Mouse (Mus musculus) spleen, adult 18-20 months (tissue): ENCODE data around the gene Coa3.
A peak's percentile ranks its signal among the peaks of the same experiment; 100 is the strongest.
"Not testable (repeated sequence)": the region's sequence is repeated elsewhere in the genome, so short reads cannot be mapped to it uniquely, and the experiment has no call there.

Experiments
- DNase-seq, 2 experiments: peaks; one replicate each; pipeline ENCODE4 v3.0.0; 2022; ENCODE audit warnings: mixed read lengths in 2 of 2

Gene Coa3

DNA sequence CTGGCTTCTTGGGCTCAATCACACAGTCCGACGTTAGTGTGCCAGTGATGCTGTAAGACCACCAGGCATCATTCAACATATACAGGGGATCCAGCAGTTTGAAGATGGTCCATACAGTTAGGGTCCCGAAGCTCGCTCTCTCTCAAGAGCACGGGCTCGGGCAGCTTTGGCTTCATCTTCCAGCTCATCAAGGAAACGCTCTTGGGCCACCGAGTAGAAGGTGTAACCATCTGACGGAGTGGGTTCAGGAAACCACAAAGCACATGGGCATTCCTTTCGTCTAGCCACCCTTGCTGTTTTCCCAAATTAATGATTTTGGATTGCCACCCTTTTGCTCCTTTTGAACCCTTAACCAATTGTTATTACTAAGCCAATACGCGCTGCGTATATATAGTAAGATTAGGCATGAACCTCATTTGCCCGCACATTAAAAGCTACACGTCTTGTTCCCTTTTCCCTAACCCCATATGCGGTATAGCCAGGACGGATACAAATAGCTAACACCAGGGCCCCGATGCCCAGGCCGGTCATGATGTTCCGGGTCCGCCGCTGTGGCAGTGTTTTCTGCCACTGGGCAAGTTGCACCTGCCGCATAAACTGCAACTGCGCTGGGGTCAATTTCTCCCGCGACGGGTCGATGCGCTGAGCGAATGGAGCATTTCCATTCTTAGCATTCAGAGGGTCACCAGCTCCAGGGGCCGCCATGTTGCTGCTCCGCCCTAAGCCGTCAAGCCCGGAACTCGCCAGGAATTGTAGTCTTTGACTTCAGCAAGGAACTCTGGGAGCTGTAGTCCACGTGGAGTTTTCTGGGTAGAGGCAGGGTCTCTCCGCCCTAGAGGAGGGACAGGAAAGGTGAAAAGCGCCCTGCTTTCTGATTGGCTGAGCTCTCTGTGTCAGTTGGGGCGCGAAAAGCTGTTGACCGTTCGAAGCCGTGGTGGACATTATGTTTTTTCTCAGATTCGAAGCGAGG is at the start of gene Coa3, which contains the start of gene Cntd1:
Coa3 (minus strand) TSS at position 892 of the 970 bp plus-strand sequence.
Cntd1 (plus strand) TSS at position 790 of the 970 bp plus-strand sequence.
- peak; percentile 62 to 70 for DNase-seq

- DNase-seq: no peak
Observed at GRCm38 (mm10) chr11:101327311-101327710, 48.4 kb upstream of the Coa3 start.

- no peak for DNase-seq
Observed at GRCm38 (mm10) chr11:101326147-101326546, 47.2 kb upstream of the Coa3 start.

GRCm38 (mm10) chr11:101325201-101325600 is 46.3 kb upstream of the Coa3 start:
- DNase-seq: not testable (repeated sequence)

- DNase-seq: no peak
Observed at GRCm38 (mm10) chr11:101324763-101325162, 45.8 kb upstream of the Coa3 start, which contains the start of gene Aoc2. Gene Aoc2 (plus strand): TSS chr11:101325063.

DNA sequence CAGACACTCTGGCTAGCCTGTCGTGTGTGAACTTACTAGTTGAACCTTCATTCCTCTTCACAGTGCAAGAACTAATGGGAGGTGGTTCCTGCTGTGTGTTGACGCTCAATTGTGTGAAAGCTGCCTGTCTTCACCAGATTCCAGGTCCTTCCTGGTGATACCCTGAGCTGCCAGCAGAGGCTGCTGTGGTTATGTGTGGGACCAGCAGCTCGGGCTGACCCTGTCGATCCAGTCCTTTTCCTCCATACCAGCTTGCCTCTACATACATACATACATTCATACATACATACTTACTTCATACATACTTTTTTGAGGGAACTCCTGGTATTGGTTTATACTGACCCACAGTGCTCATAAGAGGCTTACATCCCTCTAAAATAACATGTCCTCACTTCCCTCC is 44.7 kb upstream of the Coa3 start:
- peak in 1 of 2 experiments; percentile 47 for DNase-seq

GRCm38 (mm10) chr11:101316501-101316917 is 37.6 kb upstream of the Coa3 start:
- DNase-seq: peak in 1 of 2 experiments; percentile 21

- DNase-seq: peak; percentile 86 to 91
Observed at GRCm38 (mm10) chr11:101315665-101316500, 37.0 kb upstream of the Coa3 start, which contains the start of gene Psme3. Gene Psme3 (plus strand): TSS chr11:101316213.

- DNase-seq: no peak
Observed at GRCm38 (mm10) chr11:101315082-101315650, 36.3 kb upstream of the Coa3 start.

DNA sequence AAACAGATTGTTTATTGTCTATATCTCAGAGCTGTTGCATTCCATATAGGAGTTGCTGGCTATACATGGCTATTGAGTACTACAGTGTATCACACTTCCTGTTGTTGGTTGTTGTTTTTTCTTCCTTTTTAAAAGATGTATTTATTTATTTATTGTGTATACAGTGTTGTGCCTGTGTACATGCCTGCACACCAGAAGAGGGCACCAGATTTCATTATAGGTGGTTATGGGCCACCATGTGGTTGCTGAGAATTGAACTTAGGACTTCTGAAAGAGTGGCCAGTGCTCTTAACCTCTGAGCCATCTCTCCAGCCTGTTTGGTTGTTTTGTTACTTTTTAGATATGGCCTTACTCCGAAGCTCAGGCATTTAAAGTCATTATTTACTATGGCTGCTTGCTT is 35.7 kb upstream of the Coa3 start:
- DNase-seq: no peak

DNA sequence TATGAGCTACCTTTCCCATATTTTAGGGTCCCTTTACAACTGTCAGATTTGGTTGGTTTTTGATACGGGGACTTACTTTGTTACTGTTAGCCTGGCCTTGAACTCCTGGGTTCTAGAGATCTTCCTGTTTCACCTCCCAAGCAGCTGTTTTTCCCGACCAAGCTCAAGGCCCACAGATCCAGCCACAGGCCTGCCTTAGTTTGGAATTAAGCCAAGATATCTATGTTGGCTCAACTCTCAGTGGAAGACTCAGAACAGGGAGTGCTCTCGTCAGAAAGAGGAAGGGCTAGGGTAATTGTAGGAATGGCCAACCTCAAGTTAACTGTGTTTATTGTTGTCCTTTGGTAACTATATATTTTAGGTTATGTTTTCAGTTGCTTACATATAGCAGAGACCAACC is 33.2 kb upstream of the Coa3 start:
- DNase-seq: no peak

DNA sequence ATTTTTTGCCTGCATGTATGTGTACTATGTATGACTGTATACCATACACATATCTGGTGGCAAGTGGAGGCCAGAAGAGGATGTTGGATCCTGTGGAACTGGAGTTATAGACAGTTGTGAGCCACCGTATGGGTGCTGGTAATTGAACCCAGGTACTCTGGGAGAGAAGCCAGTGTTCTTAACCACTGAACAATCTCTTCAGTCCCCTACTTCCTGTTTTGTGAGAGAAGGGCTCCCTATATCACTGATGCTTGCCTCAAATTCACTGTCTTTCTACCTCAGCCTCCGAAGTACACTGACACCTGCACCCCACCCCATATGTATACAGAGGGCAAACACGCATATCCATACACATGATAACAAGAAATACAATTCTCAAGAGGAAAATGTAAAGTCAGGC is 32.2 kb upstream of the Coa3 start:
- no peak for DNase-seq

DNA sequence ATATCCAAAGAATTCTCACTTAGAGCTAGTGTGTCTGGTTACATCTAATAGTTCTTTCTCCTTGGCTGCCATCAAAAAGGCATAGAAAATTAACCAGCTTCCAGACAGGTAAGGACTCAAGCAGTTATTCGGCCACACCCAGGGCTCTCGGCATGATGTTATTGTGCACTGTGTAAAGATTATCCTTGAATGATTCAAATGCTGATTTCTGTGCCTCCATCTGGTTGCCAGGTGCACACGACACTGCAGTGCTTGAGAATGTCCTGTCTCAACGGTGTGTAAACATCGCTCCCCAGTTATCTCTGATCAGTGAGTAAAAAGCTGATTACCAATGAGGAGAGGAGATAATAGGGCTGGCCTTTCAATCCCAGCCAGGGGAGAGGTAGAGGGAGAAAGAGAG is 28.8 kb upstream of the Coa3 start:
- DNase-seq: no peak

- peak; percentile 79 to 89 for DNase-seq
Observed at GRCm38 (mm10) chr11:101302004-101302798, 23.3 kb upstream of the Coa3 start, which contains the start of gene Becn1. Gene Becn1 (minus strand): TSS chr11:101302286.

DNA sequence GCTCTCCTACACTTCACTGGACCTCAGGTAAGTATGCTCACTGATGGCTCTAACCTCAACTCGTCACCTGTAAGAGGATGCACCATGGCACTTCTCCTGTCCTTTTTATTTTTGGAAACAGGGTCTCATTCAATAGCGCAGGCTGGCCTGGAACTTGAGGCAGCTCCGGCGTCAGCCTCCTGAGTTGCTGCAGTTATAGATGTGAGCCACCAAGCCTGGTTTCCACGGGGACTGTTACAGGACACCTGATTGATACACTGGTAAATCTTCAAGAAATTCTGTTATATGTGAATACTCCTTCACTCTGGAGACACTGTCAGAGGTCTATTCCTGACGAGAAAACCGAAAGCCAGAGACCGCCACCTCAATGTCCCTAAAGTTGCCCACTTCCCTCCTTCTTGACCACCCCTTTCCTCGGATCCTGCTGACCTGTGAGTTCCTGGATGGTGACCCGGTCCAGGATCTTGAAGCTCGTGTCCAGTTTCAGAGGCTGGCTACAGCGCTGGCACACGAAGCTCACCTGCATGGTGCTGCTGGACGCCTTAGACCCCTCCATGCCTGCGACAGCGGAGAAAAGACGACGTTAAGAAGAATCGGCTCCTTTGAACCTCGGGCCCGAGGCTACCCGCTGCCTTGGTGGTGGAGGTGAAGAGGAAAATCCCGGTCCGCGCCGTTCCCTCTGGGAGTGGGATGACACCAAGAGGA is 22.5 kb upstream of the Coa3 start:
- no peak for DNase-seq

DNA sequence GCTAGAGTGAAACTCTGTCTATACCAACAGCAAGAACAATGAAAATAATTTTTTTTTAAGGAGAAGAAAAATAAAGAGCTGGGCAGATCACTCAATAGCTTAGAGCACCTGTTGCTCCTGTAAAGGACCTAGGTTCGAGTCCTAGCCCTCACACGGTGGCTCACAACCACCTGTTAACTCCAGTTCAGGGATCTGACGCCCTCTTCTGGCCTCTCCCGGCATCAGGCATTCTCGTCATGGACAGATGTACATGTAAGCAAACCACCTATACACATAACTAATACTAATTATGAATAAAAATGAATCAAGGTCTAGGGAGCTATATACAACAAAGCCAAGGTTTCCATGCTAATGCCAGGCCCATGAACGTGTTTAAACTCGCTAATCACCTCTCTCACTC is 22.0 kb upstream of the Coa3 start:
- no peak for DNase-seq

DNA sequence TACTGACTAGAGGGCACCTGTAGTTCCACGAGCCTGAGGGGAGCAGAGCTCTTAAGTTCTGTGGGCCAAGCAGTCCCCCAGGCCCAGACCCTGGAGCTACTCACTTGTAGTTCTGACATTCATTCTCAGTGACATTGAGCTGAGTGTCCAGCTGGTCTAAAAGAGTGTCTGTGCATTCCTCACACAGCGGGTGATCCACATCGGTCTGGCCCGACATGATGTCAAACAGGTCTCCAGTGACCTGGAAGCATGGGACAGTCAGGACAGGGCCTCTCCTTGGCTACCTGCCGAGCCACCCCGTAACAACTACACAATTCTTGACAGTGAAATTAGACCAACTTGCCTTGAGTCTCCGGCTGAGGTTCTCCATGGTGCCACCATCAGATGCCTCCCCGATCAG is 16.3 kb upstream of the Coa3 start:
- DNase-seq: no peak

DNA sequence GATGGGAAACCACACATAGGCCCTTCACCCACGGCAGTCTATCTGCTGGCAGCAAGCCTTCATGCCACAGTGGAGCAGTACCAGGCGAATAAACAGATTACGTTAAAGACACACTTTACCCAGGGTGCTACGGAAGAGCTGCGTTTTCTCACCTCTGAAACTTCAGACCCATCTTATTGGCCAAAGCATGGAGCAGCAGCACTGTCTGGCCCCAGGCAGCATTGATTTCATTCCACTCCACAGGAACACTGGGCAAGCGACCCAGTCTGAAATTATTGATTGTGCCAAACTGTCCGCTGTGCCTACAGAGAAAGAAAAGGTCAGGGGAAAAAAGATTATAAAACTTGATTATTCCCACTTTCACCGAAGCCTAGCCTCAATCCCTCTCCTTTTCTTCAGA is 12.3 kb upstream of the Coa3 start:
- DNase-seq: no peak

DNA sequence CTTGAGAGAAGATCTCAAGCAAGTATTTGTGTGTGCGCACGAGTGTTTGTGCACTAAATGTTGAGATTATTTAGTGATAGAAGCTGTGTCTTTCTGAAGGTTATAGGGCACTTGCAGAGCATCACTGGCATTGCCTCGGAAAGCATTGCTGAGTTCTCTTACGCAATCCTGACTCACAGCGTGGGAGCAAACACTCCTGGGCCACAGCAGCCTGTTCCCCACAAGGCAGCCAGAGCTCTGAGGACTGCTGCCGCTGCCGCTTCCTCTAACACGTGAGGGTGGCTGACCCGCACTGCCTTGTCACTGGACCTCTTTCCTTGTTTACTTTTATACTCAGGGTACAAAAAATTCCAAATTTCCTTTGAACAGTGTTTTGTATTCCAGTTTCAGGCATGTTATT is 8.4 kb upstream of the Coa3 start:
- DNase-seq: no peak

GRCm38 (mm10) chr11:101283805-101284204 is 4.9 kb upstream of the Coa3 start:
- DNase-seq: no peak

GRCm38 (mm10) chr11:101282896-101283295 is 4.0 kb upstream of the Coa3 start:
- DNase-seq: no peak
